Mouse (Mus musculus): ENCODE results near the gene Krtap9-5. TPM values are rescaled to one million over a fixed set of nuclear protein-coding genes. Genes with fewer than 3 reads are reported as not detected.

Gene Krtap9-5
- polyA plus RNA-seq, 1 experiment from 2014 or later, result not detected

DNA sequence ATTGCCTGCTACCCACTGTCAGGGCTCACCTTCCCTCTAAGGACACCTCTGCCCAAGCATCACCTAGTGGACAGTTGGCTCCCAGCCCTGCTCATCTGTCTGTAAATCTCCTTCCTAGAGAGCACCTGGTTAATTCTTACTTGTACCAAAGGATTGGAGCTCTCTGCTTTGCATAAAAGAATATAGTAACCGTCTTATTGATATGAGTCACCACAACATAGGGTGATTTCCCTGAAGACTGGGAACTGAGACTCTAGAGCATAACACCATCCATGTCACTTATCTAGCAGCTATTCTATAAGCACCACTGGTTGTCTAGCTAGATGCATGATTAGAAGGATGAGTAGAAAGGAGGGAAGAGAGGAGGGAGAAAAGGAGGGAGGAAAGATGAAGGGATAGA, 35.2 kb downstream of the Krtap9-5 start:
- H3K9me3 ChIP-seq (ENCODE audit: control insufficient read depth, low read length), result no peaks in the 10 kb centered on the region
- 90% methylated on average over 1 of the region's 1 CpGs for WGBS
- no peak overlapping the region for H3K9ac ChIP-seq (ENCODE audit: low read depth, low read length)
- no peaks in the 10 kb centered on the region; the same call in none of the 2 replicates for H3K27me3 ChIP-seq (ENCODE audit: control insufficient read depth, insufficient read depth, low read length)
- no peak overlapping the region for H3K4me3 ChIP-seq (ENCODE audit: low read length)
- no peak overlapping the region for H3K4me2 ChIP-seq (replicated peaks; ENCODE audit: low read depth, low read length)
- no peaks in the 10 kb centered on the region for H3K36me3 ChIP-seq (ENCODE audit: control insufficient read depth, insufficient read depth, low read length)
- no peak overlapping the region for H3K27ac ChIP-seq (ENCODE audit: low read depth, low read length)
- H3K4me1 ChIP-seq (ENCODE audit: control insufficient read depth, insufficient read depth, low read length), result no peaks in the 10 kb centered on the region
- no peak for ATAC-seq (ENCODE audit: low FRiP score, low TSS enrichment)

DNA sequence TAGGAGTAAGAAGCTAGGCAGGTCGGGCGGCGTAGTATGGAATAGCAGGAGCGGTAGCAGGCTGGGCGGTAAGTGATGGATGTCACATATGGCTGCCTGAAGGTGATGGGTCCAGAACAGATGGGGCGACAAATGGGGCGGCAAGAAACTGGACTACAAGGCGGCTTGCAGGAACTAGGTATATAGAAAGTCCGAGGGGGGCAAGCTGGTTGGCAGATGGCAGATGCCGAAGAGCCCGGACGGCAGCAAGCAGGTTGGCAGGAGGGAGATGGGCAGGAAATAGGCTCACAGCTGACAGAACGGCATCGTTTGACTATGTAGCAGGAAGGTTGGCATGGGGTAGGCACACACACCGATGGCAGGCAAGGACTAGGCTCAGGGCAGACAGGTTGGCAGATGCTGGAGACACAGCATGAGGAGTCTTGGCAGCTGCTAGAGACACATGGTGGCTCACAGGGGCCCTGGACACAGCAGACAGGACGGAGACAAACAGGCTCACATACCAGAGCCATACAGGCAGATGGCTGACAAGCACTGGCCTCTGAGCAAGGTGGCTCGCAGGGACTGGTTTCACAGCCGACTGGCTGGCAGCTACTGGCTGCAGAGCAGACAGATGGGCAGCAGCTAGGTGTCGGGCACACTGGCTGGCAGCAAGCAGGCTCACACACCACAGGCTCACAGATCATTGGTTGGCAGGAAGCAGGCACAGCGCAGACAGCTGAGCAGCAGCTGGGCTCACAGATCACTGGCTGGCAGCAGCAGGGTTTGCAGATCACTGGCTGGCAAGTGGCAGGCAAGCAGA, 37.2 kb downstream of the Krtap9-5 start:
- Histone ChIP-seq H3K27ac (ENCODE audit: low read depth, low read length) (no peak overlapping the region), H3K4me2 (replicated peaks; ENCODE audit: low read depth, low read length) (no peak overlapping the region), H3K36me3 (ENCODE audit: control insufficient read depth, insufficient read depth, low read length) (no peaks in the 10 kb centered on the region), H3K9me3 (ENCODE audit: control insufficient read depth, low read length) (no peaks in the 10 kb centered on the region), H3K4me3 (ENCODE audit: low read length) (no peak overlapping the region), H3K4me1 (ENCODE audit: control insufficient read depth, insufficient read depth, low read length) (no peaks in the 10 kb centered on the region), H3K27me3 (ENCODE audit: control insufficient read depth, insufficient read depth, low read length) (no peaks in the 10 kb centered on the region; the same call in none of the 2 replicates), H3K9ac (ENCODE audit: low read depth, low read length) (no peak overlapping the region)
- no peak for ATAC-seq (ENCODE audit: low FRiP score, low TSS enrichment)
- 75% methylated on average over 20 of the region's 20 CpGs for WGBS

GRCm38 (mm10) chr11:99986180-99986647, 37.9 kb downstream of the Krtap9-5 start, which contains the start of gene Krtap16-1:
Gene Krtap16-1 (minus strand): TSS chr11:99986597.
- H3K4me3 ChIP-seq (ENCODE audit: low read length), result no peak within 1 kb of the TSS
- WGBS, result 60% methylated on average over 8 of the region's 8 CpGs
- no peak for ATAC-seq (ENCODE audit: low FRiP score, low TSS enrichment)

DNA sequence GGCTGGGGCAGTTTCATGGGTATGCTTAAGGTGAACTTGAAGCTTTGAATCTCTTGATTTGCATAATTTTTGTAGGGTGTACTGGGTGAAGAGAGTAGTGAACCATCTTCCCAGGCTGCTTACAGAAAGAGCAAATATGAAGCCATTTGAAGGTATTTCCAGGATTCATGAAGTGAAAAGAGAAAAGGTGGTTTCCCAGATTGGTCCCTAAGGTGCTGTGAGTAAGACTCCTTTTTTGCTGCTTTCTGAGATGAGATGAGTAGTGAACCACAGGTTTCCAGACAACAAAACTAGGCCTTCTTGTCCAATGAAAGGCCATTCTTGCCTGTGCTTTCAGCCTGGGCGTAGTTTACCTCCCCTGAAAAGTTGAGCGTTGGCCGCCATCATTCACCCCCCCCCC, 40.3 kb downstream of the Krtap9-5 start:
- H3K36me3 ChIP-seq (ENCODE audit: control insufficient read depth, insufficient read depth, low read length), result no peaks in the 10 kb centered on the region
- H3K4me1 ChIP-seq (ENCODE audit: control insufficient read depth, insufficient read depth, low read length), result no peaks in the 10 kb centered on the region
- no peak overlapping the region for H3K4me3 ChIP-seq (ENCODE audit: low read length)
- ATAC-seq (ENCODE audit: low FRiP score, low TSS enrichment), result no peak
- no peaks in the 10 kb centered on the region for H3K9me3 ChIP-seq (ENCODE audit: control insufficient read depth, low read length)
- H3K27ac ChIP-seq (ENCODE audit: low read depth, low read length), result no peak overlapping the region
- no peak overlapping the region for H3K9ac ChIP-seq (ENCODE audit: low read depth, low read length)
- H3K27me3 ChIP-seq (ENCODE audit: control insufficient read depth, insufficient read depth, low read length), result no peaks in the 10 kb centered on the region; the same call in none of the 2 replicates
- 93% methylated on average over 3 of the region's 3 CpGs for WGBS
- H3K4me2 ChIP-seq (replicated peaks; ENCODE audit: low read depth, low read length), result no peak overlapping the region

More at GRCm38 (mm10) chr11:99986180-99986647, 37.9 kb downstream of the Krtap9-5 start, which contains the start of gene Krtap16-1:
- no peaks in the 10 kb centered on the region for H3K4me1 ChIP-seq (ENCODE audit: control insufficient read depth, insufficient read depth, low read length)
- no peak within 1 kb of the TSS for H3K9ac ChIP-seq (ENCODE audit: low read depth, low read length)
- no peak within 1 kb of the TSS for H3K4me2 ChIP-seq (replicated peaks; ENCODE audit: low read depth, low read length)
- no peaks in the 10 kb centered on the region for H3K36me3 ChIP-seq (ENCODE audit: control insufficient read depth, insufficient read depth, low read length)
- no peaks in the 10 kb centered on the region for H3K9me3 ChIP-seq (ENCODE audit: control insufficient read depth, low read length)
- no peak within 1 kb of the TSS for H3K27ac ChIP-seq (ENCODE audit: low read depth, low read length)
- no peaks in the 10 kb centered on the region; the same call in none of the 2 replicates for H3K27me3 ChIP-seq (ENCODE audit: control insufficient read depth, insufficient read depth, low read length)

DNA sequence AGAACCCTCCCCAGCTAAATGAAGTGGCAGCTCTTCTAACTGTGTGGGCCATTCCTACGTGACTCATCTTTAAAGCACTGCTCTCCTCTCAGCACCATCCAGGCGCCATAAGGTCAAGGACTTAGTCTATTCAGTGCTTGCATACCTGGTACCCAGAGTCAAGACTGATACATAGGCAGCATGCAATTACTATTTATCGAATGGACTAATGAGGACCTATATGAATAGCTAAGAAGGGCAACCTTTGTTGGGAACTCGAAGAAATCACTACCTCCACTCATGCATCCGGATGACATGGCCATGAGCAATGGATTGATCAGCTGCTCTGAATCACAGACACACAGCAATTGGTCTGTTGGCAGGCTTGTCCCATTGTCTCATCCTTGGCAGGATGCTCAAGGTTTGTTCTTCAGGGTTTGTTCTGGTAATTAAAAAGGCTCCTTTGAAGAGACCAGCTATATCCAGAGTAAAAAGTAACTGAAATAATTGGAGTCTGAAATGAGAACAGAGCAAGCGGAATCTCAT, 41.7 kb downstream of the Krtap9-5 start:
- Histone ChIP-seq H3K4me3 (ENCODE audit: low read length) (no peak overlapping the region), H3K27ac (ENCODE audit: low read depth, low read length) (no peak overlapping the region), H3K4me2 (replicated peaks; ENCODE audit: low read depth, low read length) (no peak overlapping the region), H3K9ac (ENCODE audit: low read depth, low read length) (no peak overlapping the region), H3K36me3 (ENCODE audit: control insufficient read depth, insufficient read depth, low read length) (no peaks in the 10 kb centered on the region), H3K27me3 (ENCODE audit: control insufficient read depth, insufficient read depth, low read length) (no peaks in the 10 kb centered on the region; the same call in none of the 2 replicates), H3K4me1 (ENCODE audit: control insufficient read depth, insufficient read depth, low read length) (no peaks in the 10 kb centered on the region), H3K9me3 (ENCODE audit: control insufficient read depth, low read length) (no peaks in the 10 kb centered on the region)
- WGBS, result 83% methylated on average over 6 of the region's 6 CpGs
- no peak for ATAC-seq (ENCODE audit: low FRiP score, low TSS enrichment)

- H3K27me3 ChIP-seq (ENCODE audit: control insufficient read depth, insufficient read depth, low read length), result no peaks in the 10 kb centered on the region; the same call in 1 of the 2 replicates
- WGBS, result 83% methylated on average over 3 of the region's 3 CpGs
- H3K27ac ChIP-seq (ENCODE audit: low read depth, low read length), result no peak overlapping the region
- H3K9me3 ChIP-seq (ENCODE audit: control insufficient read depth, low read length), result no peaks in the 10 kb centered on the region
- H3K4me2 ChIP-seq (replicated peaks; ENCODE audit: low read depth, low read length), result no peak overlapping the region
- H3K9ac ChIP-seq (ENCODE audit: low read depth, low read length), result no peak overlapping the region
- no peaks in the 10 kb centered on the region for H3K36me3 ChIP-seq (ENCODE audit: control insufficient read depth, insufficient read depth, low read length)
- H3K4me3 ChIP-seq (ENCODE audit: low read length), result no peak overlapping the region
- no peak for ATAC-seq (ENCODE audit: low FRiP score, low TSS enrichment)
- no peaks in the 10 kb centered on the region for H3K4me1 ChIP-seq (ENCODE audit: control insufficient read depth, insufficient read depth, low read length)
Observed at GRCm38 (mm10) chr11:99990571-99990970, 42.3 kb downstream of the Krtap9-5 start.

DNA sequence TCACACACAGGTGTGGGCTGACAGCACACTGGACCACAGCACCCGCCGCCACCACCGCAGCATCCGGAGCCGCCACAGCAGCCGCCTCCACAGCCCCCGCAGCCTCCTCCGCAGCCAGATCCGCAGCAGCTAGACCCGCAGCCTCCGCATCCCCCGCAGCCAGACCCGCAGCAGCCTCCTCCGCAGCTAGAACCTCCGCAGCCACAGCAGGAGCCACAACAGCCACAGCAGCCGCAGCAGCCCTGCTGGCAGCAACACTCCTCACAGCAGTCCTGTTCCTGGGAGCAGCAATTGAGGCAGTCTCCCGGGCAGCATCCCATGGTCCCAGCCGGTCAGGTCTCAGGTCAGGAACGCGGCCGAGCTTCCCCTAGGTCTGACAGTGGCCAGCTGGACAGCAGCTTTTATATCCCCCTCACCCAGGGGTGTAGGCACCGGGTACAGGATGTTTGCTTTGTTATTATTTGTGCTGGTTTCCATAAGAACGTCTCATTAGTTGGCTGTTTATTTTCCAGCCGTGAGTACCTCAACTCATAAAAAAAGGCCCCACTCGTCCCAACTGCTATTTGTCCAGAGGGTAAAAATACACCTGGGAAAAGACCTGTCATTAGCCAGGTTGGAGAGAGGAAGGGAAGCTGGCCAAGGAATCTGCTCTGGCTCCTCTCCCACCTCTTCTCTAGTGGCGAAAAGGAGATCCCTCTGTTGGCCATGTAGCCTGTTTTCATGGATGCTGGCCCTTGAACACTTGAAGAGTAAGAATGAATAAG, 45.5 kb downstream of the Krtap9-5 start, which contains the start of gene Krtap17-1:
Krtap17-1 (minus strand) TSS at position 375 of the 764 bp plus-strand sequence.
- H3K4me3 ChIP-seq (ENCODE audit: low read length), result no peak within 1 kb of the TSS
- H3K9ac ChIP-seq (ENCODE audit: low read depth, low read length), result no peak within 1 kb of the TSS
- no peaks in the 10 kb centered on the region; the same call in 1 of the 2 replicates for H3K27me3 ChIP-seq (ENCODE audit: control insufficient read depth, insufficient read depth, low read length)
- 10% methylated on average over 26 of the region's 26 CpGs for WGBS
- peak within 1 kb of the TSS; percentile 29; the same call in 1 of the 2 replicates for H3K4me2 ChIP-seq (replicated peaks; ENCODE audit: low read depth, low read length)
- no peaks in the 10 kb centered on the region for H3K9me3 ChIP-seq (ENCODE audit: control insufficient read depth, low read length)
- H3K36me3 ChIP-seq (ENCODE audit: control insufficient read depth, insufficient read depth, low read length), result no peaks in the 10 kb centered on the region
- H3K27ac ChIP-seq (ENCODE audit: low read depth, low read length), result no peak within 1 kb of the TSS
- no peaks in the 10 kb centered on the region for H3K4me1 ChIP-seq (ENCODE audit: control insufficient read depth, insufficient read depth, low read length)
- ATAC-seq (ENCODE audit: low FRiP score, low TSS enrichment), result 0 out of 2 replicates have a peak, but pooled peaks have one; percentile 16

DNA sequence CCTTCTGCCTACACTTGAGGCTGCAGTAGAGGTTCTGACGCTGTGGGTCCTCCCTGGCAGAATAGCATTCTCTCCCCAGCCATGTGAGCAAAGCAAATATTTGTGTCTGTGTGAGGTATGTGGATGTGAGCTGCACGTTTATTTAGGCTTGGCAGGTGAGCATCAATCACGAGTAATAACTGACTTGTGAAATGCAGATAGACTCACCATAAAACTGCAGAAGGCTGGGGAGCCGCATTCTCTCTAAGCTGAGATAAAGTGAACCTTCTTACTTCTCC, 46.0 kb downstream of the Krtap9-5 start:
- H3K9ac ChIP-seq (ENCODE audit: low read depth, low read length), result no peak overlapping the region
- no peak overlapping the region for H3K4me3 ChIP-seq (ENCODE audit: low read length)
- H3K27ac ChIP-seq (ENCODE audit: low read depth, low read length), result no peak overlapping the region
- no peak for ATAC-seq (ENCODE audit: low FRiP score, low TSS enrichment)
- no peaks in the 10 kb centered on the region; the same call in 1 of the 2 replicates for H3K27me3 ChIP-seq (ENCODE audit: control insufficient read depth, insufficient read depth, low read length)
- no peaks in the 10 kb centered on the region for H3K4me1 ChIP-seq (ENCODE audit: control insufficient read depth, insufficient read depth, low read length)
- WGBS, result 34% methylated on average over 4 of the region's 4 CpGs
- no peaks in the 10 kb centered on the region for H3K36me3 ChIP-seq (ENCODE audit: control insufficient read depth, insufficient read depth, low read length)
- H3K4me2 ChIP-seq (replicated peaks; ENCODE audit: low read depth, low read length), result no peak overlapping the region
- H3K9me3 ChIP-seq (ENCODE audit: control insufficient read depth, low read length), result no peaks in the 10 kb centered on the region

All from kidney, embryonic 14.5 days (tissue).